Mouse (Mus musculus): ENCODE results near the gene Tcl1b2. TPM values are rescaled to one million over a fixed set of nuclear protein-coding genes. Genes with fewer than 3 reads are reported as not detected.
"Not testable (repeated sequence)": the region's sequence is repeated elsewhere in the genome, so short reads cannot be mapped to it uniquely, and the experiment has no call there.

The Tcl1b2 gene
- polyA plus RNA-seq, 1 experiment from 2014 or later = not detected

DNA sequence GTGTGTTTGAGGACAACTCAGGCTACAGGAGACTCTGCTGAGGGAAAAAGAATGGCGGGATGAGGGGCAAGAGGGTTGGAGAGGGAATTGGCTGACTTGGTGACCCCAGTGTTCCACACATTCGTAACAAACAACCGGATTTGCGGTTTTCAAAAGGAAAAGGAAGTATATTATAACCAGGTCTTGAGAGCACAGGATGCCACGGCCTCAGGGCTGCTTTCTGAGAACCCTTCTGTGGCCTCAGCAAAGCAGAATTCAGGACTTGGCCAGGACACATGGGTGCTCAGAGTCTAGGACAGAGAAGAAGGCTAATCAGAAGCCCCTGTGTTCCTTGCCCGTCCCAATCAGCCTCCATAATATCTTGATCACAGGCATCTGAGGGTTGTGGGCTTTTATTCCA is 13.0 kb downstream of the Tcl1b2 start:
- Histone ChIP-seq H3K4me1 (replicated peaks; ENCODE audit: control insufficient read depth, insufficient read depth) (no peaks in the 10 kb centered on the region), H3K36me3 (ENCODE audit: control insufficient read depth, insufficient read depth, low read length) (no peaks in the 10 kb centered on the region), H3K4me2 (replicated peaks; ENCODE audit: low read depth) (no peak overlapping the region), H3K27me3 (ENCODE audit: control insufficient read depth, insufficient read depth, low read length) (no peaks in the 10 kb centered on the region), H3K4me3 (ENCODE audit: low read depth, low read length) (no peak overlapping the region), H3K9me3 (ENCODE audit: control insufficient read depth, low read length) (no peaks in the 10 kb centered on the region), H3K27ac (replicated peaks) (no peak overlapping the region), H3K9ac (ENCODE audit: low read length) (no peak overlapping the region)
- ATAC-seq (ENCODE audit: low FRiP score, low TSS enrichment) (no peak), DNase-seq (ENCODE audit: low spot score) (no peak)
- 82% methylated on average over 6 of the region's 6 CpGs for WGBS
- TF ChIP-seq EP300 (optimal IDR thresholded peaks at IDR 0.05) = no peak
- TF ChIP-seq CTCF (IDR thresholded peaks at IDR 0.05; ENCODE audit: low read depth) = no peak

DNA sequence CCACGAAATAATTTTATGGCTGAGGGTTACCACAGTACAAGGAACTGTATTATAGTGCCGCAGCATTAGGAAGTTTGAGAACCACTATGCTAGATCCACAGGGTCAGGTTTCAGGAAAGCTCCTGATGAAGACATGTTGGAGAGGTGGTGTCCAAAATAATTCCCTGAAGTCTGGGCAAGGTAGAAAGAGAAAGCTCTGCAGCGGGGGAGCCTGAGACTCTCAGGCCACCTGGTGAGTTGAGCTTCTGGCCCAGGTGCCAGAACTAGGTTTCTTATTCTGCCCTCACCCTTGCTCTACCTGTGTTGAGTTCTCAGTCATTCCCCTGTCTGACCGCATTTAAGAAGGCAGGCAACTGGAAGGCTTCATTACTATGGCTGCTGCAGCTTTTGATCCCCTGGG is 13.6 kb downstream of the Tcl1b2 start, which contains the start of gene Tcl1b1:
Gene Tcl1b1 (plus strand): TSS at position 301 of the 400 bp plus-strand sequence.
- no peak within 1 kb of the TSS for H3K4me2 ChIP-seq (replicated peaks; ENCODE audit: low read depth)
- H3K27ac ChIP-seq (replicated peaks) = no peak within 1 kb of the TSS
- 72% methylated on average over 4 of the region's 4 CpGs for WGBS
- H3K27me3 ChIP-seq (ENCODE audit: control insufficient read depth, insufficient read depth, low read length) = no peaks in the 10 kb centered on the region
- no peaks in the 10 kb centered on the region for H3K36me3 ChIP-seq (ENCODE audit: control insufficient read depth, insufficient read depth, low read length)
- H3K9ac ChIP-seq (ENCODE audit: low read length) = no peak within 1 kb of the TSS
- ATAC-seq (ENCODE audit: low FRiP score, low TSS enrichment) (no peak), DNase-seq (ENCODE audit: low spot score) (no peak)
- H3K9me3 ChIP-seq (ENCODE audit: control insufficient read depth, low read length) = no peaks in the 10 kb centered on the region
- H3K4me1 ChIP-seq (replicated peaks; ENCODE audit: control insufficient read depth, insufficient read depth) = no peaks in the 10 kb centered on the region
- no peak for TF ChIP-seq CTCF (IDR thresholded peaks at IDR 0.05; ENCODE audit: low read depth)
- no peak for TF ChIP-seq EP300 (optimal IDR thresholded peaks at IDR 0.05)
- H3K4me3 ChIP-seq (ENCODE audit: low read depth, low read length) = no peak within 1 kb of the TSS

DNA sequence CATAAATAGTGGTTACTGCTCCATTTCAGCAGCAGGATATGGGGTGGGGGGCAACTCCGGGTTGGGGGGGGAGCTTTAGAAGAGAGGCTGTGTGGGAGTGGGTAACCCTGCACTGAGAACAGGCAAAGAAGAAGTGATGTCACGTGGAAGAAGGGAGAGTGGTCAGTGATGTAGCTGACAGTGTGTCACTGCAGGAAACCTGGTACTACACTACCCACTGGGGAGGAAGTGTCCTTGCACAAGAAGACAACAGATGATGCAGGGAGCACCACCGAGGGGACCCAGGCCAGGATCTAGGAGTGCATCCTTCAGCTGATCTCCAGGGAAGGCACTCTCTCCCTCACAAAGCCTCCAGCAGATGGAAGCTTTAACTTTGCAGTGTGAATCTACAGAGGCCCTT is 20.9 kb downstream of the Tcl1b2 start:
- Histone ChIP-seq H3K9ac (ENCODE audit: low read length) (no peak overlapping the region), H3K4me3 (ENCODE audit: low read depth, low read length) (no peak overlapping the region), H3K4me1 (replicated peaks; ENCODE audit: control insufficient read depth, insufficient read depth) (no peaks in the 10 kb centered on the region), H3K36me3 (ENCODE audit: control insufficient read depth, insufficient read depth, low read length) (no peaks in the 10 kb centered on the region), H3K27me3 (ENCODE audit: control insufficient read depth, insufficient read depth, low read length) (no peaks in the 10 kb centered on the region), H3K27ac (replicated peaks) (no peak overlapping the region), H3K4me2 (replicated peaks; ENCODE audit: low read depth) (no peak overlapping the region), H3K9me3 (ENCODE audit: control insufficient read depth, low read length) (no peaks in the 10 kb centered on the region)
- ATAC-seq (ENCODE audit: low FRiP score, low TSS enrichment) (no peak), DNase-seq (ENCODE audit: low spot score) (no peak)
- TF ChIP-seq EP300 (optimal IDR thresholded peaks at IDR 0.05) (no peak), CTCF (IDR thresholded peaks at IDR 0.05; ENCODE audit: low read depth) (no peak)
- 68% methylated on average over 3 of the region's 3 CpGs for WGBS

DNA sequence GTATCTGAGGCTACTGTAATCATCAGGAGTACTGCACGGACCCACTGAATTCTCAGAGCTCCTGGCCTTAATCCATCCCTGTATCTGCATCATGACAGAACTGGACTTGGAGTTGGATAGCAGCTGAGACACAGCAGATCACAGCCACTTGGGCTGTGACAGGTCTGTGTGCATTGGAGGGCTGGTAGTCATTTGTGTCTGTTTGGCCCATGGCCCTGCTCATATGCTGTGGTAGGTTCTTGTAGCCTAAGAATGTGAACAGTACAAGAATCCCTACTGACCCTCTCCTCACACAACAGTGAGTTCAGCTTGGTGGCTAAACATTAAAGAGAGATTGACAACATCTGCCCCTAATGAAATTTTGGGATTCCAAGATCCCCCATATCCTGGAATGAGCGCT is 27.6 kb downstream of the Tcl1b2 start:
- Histone ChIP-seq H3K4me3 (ENCODE audit: low read depth, low read length) (no peak overlapping the region), H3K4me1 (replicated peaks; ENCODE audit: control insufficient read depth, insufficient read depth) (no peaks in the 10 kb centered on the region), H3K27me3 (ENCODE audit: control insufficient read depth, insufficient read depth, low read length) (no peaks in the 10 kb centered on the region), H3K4me2 (replicated peaks; ENCODE audit: low read depth) (no peak overlapping the region), H3K9me3 (ENCODE audit: control insufficient read depth, low read length) (no peaks in the 10 kb centered on the region), H3K9ac (ENCODE audit: low read length) (no peak overlapping the region), H3K27ac (replicated peaks) (no peak overlapping the region), H3K36me3 (ENCODE audit: control insufficient read depth, insufficient read depth, low read length) (no peaks in the 10 kb centered on the region)
- 75% methylated on average over 2 of the region's 2 CpGs for WGBS
- no peak for ATAC-seq (ENCODE audit: low FRiP score, low TSS enrichment)
- no peak for DNase-seq (ENCODE audit: low spot score)
- no peak for TF ChIP-seq CTCF (IDR thresholded peaks at IDR 0.05; ENCODE audit: low read depth)
- no peak for TF ChIP-seq EP300 (optimal IDR thresholded peaks at IDR 0.05)

DNA sequence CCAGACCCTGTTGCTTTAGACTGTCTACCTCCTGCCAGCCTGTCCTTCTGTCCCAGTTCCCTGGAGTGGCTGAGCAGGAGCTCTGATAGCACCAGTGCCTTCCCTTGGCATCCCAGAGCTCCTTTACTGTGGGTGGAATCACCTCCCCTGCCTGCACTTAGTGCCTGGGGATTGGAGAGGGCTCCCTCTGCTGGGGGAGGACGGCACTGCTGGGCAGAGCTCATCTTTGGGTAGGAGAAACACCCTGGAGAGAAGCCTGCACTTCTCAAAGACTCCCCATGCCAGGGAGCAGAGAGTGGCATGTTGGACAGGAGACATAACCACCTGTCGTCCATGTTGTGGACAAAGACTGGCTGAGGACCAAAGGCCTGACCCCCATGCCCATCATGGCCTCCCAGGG is 28.5 kb downstream of the Tcl1b2 start:
- not testable (repeated sequence) for H3K9me3 ChIP-seq (ENCODE audit: control insufficient read depth, low read length); H3K36me3 ChIP-seq (ENCODE audit: control insufficient read depth, insufficient read depth, low read length); H3K27me3 ChIP-seq (ENCODE audit: control insufficient read depth, insufficient read depth, low read length); H3K4me1 ChIP-seq (replicated peaks; ENCODE audit: control insufficient read depth, insufficient read depth); H3K27ac ChIP-seq (replicated peaks); H3K9ac ChIP-seq (ENCODE audit: low read length); H3K4me2 ChIP-seq (replicated peaks; ENCODE audit: low read depth); H3K4me3 ChIP-seq (ENCODE audit: low read depth, low read length); ATAC-seq (ENCODE audit: low FRiP score, low TSS enrichment)
- 18% methylated on average over 2 of the region's 2 CpGs for WGBS
- TF ChIP-seq CTCF (IDR thresholded peaks at IDR 0.05; ENCODE audit: low read depth) = peak; percentile 58
- peak; percentile 25 for DNase-seq (ENCODE audit: low spot score)

DNA sequence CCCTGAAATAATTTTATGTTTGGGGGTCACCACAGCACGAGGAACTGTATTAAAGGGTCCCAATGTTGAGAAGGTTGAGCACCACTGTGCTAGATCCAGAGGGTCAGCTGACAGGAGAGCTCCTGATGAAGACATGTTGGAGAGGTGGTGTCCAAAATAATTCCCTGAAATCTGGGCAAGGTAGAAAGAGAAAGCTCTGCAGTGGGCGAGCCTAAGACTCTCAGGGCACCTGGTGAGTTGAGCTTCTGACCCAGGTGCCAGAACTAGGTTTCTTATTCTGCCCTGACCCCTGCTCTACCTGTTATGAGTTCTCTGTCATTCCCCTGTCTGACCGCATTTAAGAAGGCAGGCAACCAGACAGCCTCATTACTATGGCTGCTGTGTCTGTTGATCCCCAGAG is 30.2 kb downstream of the Tcl1b2 start, which contains the start of gene Tcl1b5:
Gene Tcl1b5 (plus strand): TSS at position 301 of the 400 bp plus-strand sequence.
- not testable (repeated sequence) for H3K9ac ChIP-seq (ENCODE audit: low read length); DNase-seq (ENCODE audit: low spot score); H3K9me3 ChIP-seq (ENCODE audit: control insufficient read depth, low read length); ATAC-seq (ENCODE audit: low FRiP score, low TSS enrichment); H3K4me2 ChIP-seq (replicated peaks; ENCODE audit: low read depth); H3K4me1 ChIP-seq (replicated peaks; ENCODE audit: control insufficient read depth, insufficient read depth); H3K27ac ChIP-seq (replicated peaks); H3K27me3 ChIP-seq (ENCODE audit: control insufficient read depth, insufficient read depth, low read length); H3K36me3 ChIP-seq (ENCODE audit: control insufficient read depth, insufficient read depth, low read length); H3K4me3 ChIP-seq (ENCODE audit: low read depth, low read length)
- 60% methylated on average over 3 of the region's 3 CpGs for WGBS

DNA sequence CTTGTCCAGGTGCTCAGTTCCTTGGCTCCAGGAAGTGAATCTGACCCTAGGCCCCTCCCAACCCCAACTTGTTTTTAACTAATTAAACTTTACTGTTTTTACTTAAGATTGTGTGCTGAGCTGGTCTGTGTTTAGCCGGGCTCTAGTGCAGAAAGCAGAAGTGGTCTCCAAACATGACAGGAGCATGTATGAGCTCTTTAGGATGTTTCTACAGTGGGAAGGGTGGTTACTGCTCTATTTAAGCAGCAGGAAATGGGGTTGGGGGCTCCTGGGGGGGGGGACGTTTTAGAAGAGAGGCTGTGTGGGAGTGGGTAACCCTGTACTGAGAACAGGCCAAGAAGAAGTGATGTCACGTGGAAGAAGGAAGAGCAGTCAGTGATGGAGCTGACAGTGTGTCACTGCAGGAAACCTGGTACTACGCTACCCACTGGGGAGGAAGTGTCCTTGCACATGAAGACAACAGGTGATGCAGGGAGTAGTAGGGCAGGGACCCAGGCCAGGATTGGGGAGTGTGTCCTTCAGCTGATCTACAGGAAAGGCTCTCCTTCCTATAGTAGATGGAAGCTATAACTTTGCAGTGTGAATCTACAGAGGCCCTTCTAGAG is 35.3 kb downstream of the Tcl1b2 start:
- H3K36me3 ChIP-seq (ENCODE audit: control insufficient read depth, insufficient read depth, low read length); H3K4me2 ChIP-seq (replicated peaks; ENCODE audit: low read depth); ATAC-seq (ENCODE audit: low FRiP score, low TSS enrichment); DNase-seq (ENCODE audit: low spot score); H3K4me1 ChIP-seq (replicated peaks; ENCODE audit: control insufficient read depth, insufficient read depth); H3K4me3 ChIP-seq (ENCODE audit: low read depth, low read length); H3K27me3 ChIP-seq (ENCODE audit: control insufficient read depth, insufficient read depth, low read length); H3K9me3 ChIP-seq (ENCODE audit: control insufficient read depth, low read length); H3K9ac ChIP-seq (ENCODE audit: low read length); H3K27ac ChIP-seq (replicated peaks): not testable (repeated sequence)
- 72% methylated on average over 4 of the region's 4 CpGs for WGBS

Data from stomach, postnatal 0 days (tissue).